Mouse (Mus musculus): ENCODE data around the gene Ptpn3. TPM values are rescaled to one million over a fixed set of nuclear protein-coding genes. Genes with fewer than 3 reads are reported as not detected.

The Ptpn3 gene
- polyA plus RNA-seq, 1 experiment from 2014 or later, result 0.78 TPM

DNA sequence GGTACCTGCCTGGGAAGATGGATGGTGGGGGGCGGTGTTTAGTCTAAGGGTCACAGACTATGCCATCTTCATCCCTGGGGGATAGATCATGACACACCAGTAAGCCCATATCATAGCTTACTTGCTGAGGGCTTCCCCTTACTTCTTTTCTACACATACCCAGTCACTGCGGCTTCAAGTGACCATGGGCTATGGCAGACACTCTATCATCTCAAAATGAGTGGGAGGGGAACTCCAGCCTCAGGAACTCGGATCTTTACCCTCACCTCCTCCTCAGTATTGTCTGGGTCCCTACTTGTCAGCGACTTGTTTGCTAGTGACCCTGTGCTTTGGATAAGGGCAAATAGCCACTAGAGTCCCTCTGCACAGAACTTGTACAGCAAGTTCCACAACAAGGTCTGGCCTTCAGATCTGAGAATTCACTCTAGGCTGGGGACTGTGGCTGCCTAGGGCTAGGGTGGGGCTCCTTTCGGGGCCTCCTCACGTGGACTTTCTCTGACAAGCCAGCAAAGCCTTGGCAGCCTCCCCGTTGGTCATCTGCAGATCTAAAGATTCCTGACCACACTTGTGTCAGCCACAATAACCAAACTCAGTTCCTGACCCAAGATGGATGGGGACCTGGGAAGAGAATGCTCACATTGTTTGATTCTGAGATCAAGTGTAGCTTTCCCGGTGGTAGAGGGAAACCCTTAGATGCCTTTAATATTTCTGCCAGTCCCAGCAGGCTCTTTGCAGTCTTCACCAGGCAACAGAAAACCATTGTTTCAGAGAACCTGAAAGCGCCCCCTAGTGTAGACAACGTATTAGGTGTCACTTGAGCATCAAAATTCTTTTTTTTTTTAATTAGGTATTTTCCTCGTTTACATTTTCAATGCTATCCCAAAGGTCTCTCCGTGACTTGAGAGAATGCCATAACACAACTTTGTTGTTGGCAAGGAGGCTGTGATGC lies 134.4 kb downstream of the Ptpn3 start:
- H3K36me3 ChIP-seq, result no peaks in the 10 kb centered on the region
- H3K4me1 ChIP-seq, result peaks cover 30% of the 10 kb centered on the region
- DNase-seq (ENCODE audit: low spot score), result no peak
- H3K27ac ChIP-seq (replicated peaks), result no peak overlapping the region
- peaks cover 3% of the 10 kb centered on the region; the same call in 1 of the 2 replicates for H3K27me3 ChIP-seq (ENCODE audit: low read depth, poor library complexity, severe bottlenecking)
- no peaks in the 10 kb centered on the region for H3K9me3 ChIP-seq (replicated peaks)
- H3K4me3 ChIP-seq, result no peak overlapping the region
- WGBS, result 66% methylated on average over 12 of the region's 12 CpGs

DNA sequence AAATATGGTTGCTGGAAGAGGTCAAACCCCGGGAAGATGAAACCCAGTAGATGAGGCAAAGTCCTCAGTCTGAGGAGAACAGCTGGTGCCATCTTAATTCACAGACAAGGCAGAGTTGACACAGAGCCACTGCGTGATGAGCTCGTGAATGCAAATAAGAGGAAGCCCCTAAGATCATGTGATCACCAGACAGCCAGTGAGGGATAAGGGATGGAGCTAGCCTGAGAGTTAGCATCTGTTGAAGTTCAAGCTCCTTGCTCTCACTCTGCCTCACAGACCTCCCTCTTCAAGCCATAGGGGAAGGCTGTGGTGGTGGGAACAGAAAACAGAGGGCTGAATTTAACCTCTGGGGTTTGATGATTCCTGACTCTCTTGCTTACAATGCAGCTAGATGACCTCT lies 136.0 kb downstream of the Ptpn3 start:
- Histone ChIP-seq H3K4me1 (peaks cover 24% of the 10 kb centered on the region), H3K27me3 (ENCODE audit: low read depth, poor library complexity, severe bottlenecking) (peaks cover 3% of the 10 kb centered on the region; the same call in 1 of the 2 replicates), H3K27ac (replicated peaks) (0 out of 2 replicates have a peak overlapping the region, but pooled peaks have one; percentile 10), H3K9me3 (replicated peaks) (no peaks in the 10 kb centered on the region), H3K36me3 (no peaks in the 10 kb centered on the region), H3K4me3 (no peak overlapping the region)
- DNase-seq (ENCODE audit: low spot score), result no peak
- 64% methylated on average over 3 of the region's 3 CpGs for WGBS

DNA sequence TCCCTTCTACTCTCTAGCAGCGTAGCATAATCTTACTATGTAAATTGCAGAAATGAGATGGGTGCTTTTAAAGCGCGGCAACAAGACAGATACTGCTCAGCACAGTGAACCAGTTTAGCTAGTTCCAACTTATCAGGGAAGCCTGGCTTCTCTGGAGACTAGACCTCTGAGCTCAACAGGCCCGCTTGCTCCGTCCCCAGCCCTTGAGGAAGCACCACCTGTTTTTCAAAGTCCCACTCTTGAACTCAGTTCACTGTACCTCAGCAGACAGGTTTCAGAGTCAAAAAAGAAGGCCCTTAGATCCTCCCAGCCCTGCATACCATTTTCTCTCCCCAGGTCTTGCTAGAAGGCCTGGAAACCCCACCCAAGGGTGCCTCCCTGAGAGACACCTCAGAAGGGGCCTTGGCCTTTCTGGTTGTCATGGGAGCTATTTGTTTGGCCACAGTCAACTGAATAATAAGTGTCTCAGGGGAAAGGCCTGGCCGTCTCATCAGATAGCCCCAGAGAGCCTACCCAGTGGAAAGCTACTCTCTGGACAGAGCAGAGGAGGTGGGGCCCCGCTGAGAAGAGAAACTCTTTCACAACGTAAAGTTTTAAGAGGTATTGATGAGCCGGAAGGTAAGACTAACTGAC lies 136.9 kb downstream of the Ptpn3 start:
- WGBS, result 93% methylated on average over 9 of the region's 9 CpGs
- H3K4me3 ChIP-seq, result no peak overlapping the region
- no peak for DNase-seq (ENCODE audit: low spot score)
- peaks cover 3% of the 10 kb centered on the region; the same call in 1 of the 2 replicates for H3K27me3 ChIP-seq (ENCODE audit: low read depth, poor library complexity, severe bottlenecking)
- H3K27ac ChIP-seq (replicated peaks), result no peak overlapping the region
- peaks cover 31% of the 10 kb centered on the region for H3K4me1 ChIP-seq
- H3K36me3 ChIP-seq, result no peaks in the 10 kb centered on the region
- H3K9me3 ChIP-seq (replicated peaks), result no peaks in the 10 kb centered on the region

DNA sequence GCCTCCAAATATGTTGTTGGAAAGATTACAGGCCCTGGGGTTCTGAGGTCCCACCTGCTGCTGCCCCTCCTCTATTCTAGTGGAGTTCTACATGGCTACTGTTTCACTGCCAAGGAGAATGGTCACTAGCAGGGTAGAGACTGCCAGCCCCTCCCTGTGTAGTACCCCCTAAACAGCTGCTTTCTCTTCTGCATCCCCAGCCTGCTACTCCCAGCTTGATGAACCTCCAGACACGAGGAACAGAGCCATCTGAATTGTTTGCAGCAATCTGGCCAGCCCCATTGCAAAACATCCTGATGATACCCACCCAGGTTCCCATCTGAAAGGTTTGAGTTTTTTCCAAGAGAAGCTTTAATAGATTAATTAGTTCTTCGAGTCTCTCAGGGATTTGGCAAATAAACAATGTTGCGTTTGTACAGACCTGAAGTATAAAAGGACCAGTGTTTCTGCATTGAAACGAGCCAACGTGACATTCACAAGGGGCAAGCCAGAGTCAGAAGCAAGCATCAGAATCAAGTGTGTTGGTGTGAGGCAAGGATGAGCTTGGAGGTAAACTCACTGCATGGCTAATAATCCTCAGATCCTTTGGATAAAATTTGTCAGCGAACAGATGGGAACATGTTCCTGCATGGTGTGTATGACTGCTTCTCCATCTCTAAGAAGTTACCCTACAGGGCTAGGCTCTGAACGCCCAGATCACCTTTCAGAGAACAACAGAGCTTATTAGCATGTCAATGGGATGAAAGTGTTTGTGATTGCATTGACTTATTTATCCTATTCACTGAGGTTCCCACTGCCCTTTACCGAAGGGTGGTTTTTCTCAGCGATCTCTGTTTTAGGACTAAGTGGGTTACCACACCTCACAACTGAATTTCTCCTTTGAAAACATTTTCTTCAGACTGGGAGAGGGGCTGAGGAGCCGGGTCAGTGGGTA lies 138.6 kb downstream of the Ptpn3 start:
- H3K4me1 ChIP-seq, result peaks cover 31% of the 10 kb centered on the region
- 32% methylated on average over 10 of the region's 10 CpGs for WGBS

DNA sequence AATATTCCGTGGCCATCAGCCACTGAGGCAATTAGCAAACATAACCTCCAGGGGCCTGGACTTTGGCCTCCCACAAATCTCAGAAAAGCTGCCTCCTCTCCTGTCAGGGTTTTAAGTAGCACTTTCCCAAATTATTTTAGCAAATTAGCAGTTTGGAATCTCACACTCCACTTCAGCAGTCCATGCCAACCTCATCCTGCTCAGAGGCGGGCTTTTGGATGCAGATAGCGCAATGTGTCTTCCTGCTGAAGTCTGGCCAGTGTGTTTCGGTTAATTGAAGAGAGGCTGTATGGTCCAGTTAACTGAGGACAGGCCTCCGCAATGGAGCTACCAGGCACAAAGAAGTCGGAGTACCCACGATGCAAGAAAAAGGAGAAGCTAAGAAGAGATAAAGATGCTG lies 141.1 kb downstream of the Ptpn3 start:
- 85% methylated on average over 7 of the region's 7 CpGs for WGBS
- H3K36me3 ChIP-seq, result no peaks in the 10 kb centered on the region
- peaks cover 27% of the 10 kb centered on the region for H3K4me1 ChIP-seq
- H3K4me3 ChIP-seq, result no peak overlapping the region
- H3K9me3 ChIP-seq (replicated peaks), result no peaks in the 10 kb centered on the region
- H3K27ac ChIP-seq (replicated peaks), result no peak overlapping the region
- DNase-seq (ENCODE audit: low spot score), result no peak
- peaks cover 3% of the 10 kb centered on the region; the same call in 1 of the 2 replicates for H3K27me3 ChIP-seq (ENCODE audit: low read depth, poor library complexity, severe bottlenecking)

More for the DNA sequence above, 138.6 kb downstream of the Ptpn3 start:
- no peaks in the 10 kb centered on the region for H3K36me3 ChIP-seq
- H3K27ac ChIP-seq (replicated peaks), result no peak overlapping the region
- no peak for DNase-seq (ENCODE audit: low spot score)
- H3K27me3 ChIP-seq (ENCODE audit: low read depth, poor library complexity, severe bottlenecking), result peaks cover 3% of the 10 kb centered on the region; the same call in 1 of the 2 replicates
- no peaks in the 10 kb centered on the region for H3K9me3 ChIP-seq (replicated peaks)
- no peak overlapping the region for H3K4me3 ChIP-seq

DNA sequence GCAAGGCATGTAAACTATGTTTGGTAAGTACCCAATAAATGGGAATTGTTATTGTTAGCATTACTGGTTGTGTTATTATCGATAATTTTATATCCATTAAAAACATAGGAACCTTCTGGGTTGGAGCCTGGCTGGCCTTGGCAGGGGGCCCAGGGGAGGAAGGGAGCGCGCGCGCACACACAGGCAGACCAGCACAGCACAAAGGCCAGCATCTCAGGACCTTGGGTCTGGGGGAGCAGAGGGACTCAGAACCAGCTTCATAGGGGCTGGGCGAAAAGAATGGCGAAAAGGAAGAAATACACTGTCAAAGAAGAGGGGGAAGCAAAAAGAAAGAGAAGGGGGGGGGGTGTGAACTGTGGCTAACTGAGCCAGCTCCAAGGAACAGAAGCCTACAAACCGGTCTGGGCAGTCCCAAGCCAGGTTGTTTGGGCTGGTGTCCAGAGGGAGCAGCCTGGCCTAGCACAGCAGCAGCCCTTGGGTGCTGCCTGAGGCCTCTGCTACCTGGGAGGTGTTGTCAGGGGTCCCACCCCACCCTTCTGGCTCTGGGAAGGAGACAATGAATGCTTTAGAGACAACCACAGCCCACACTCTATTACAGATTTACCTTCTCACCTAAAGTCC lies 145.0 kb downstream of the Ptpn3 start:
- Histone ChIP-seq H3K27me3 (ENCODE audit: low read depth, poor library complexity, severe bottlenecking) (peaks cover 13% of the 10 kb centered on the region; the same call in 1 of the 2 replicates), H3K27ac (replicated peaks) (no peak overlapping the region), H3K9me3 (replicated peaks) (no peaks in the 10 kb centered on the region), H3K4me1 (peaks cover 26% of the 10 kb centered on the region), H3K4me3 (no peak overlapping the region), H3K36me3 (no peaks in the 10 kb centered on the region)
- DNase-seq (ENCODE audit: low spot score), result no peak
- 85% methylated on average over 8 of the region's 8 CpGs for WGBS

DNA sequence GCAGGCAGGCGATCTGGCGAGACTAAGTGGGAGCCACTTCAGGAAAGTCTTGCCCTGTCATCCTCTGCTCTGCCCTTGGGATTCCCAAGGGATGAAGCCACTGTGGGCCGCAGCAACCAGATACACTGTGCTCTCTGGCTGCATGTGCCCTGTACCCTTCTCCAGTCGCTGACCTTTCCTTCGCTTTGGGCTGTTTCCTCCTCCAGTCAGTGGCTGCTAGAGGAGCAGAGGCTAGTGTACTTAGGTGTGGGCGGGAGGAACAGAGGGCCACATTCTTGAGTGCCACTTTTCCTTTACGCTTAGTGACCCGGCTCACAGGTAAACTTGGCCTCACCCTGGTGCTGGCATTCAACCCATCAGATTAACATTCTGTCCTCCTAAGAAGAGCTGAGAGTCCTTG lies 147.8 kb downstream of the Ptpn3 start:
- no peaks in the 10 kb centered on the region for H3K36me3 ChIP-seq
- WGBS, result 40% methylated on average over 8 of the region's 8 CpGs
- DNase-seq (ENCODE audit: low spot score), result peak; percentile 30
- peaks cover 16% of the 10 kb centered on the region for H3K4me1 ChIP-seq
- peaks cover 13% of the 10 kb centered on the region; the same call in 1 of the 2 replicates for H3K27me3 ChIP-seq (ENCODE audit: low read depth, poor library complexity, severe bottlenecking)
- H3K4me3 ChIP-seq, result no peak overlapping the region
- no peaks in the 10 kb centered on the region for H3K9me3 ChIP-seq (replicated peaks)
- H3K27ac ChIP-seq (replicated peaks), result peak overlapping the region; percentile 78

DNA sequence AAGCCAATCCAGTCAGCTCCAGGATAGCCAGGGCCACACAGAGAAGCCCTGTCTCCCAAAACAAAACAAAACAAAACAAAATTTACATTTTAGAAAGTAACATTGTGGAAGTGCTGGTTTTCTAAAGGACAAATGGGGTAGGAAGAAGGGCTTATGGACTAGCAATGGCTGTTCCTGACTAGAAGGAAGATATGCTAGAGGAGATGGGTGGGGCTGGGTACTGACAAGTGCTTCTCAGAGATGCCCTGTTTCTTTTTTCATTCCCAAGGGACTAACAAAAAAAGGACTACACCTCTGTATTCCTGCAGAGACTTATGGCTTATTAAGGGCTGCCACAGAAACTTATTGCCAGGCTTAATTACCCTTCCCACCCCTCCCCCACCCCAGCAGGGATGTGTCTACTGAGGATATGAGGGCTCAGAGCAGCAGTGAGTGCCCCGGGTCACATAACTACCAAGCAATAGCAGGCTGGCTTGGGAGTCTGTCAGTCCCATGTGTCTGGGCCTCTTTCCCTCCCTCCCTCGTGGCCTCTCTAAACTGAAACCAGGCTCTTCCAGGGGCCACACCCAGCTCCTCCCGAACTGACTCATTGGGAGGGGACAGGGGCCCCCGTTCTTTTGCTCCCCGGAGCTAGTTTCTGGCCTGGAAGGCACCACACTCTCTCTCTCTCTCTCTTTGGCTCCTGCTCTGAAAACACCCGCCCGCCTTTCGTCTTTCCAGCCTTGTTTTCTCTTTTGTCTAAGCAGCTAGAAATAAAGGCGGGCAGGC lies 148.4 kb downstream of the Ptpn3 start:
- WGBS, result 5% methylated on average over 9 of the region's 9 CpGs
- Histone ChIP-seq H3K4me1 (peaks cover 16% of the 10 kb centered on the region), H3K9me3 (replicated peaks) (no peaks in the 10 kb centered on the region), H3K27ac (replicated peaks) (peak overlapping the region; percentile 78), H3K27me3 (ENCODE audit: low read depth, poor library complexity, severe bottlenecking) (peaks cover 13% of the 10 kb centered on the region; the same call in 1 of the 2 replicates), H3K36me3 (no peaks in the 10 kb centered on the region), H3K4me3 (no peak overlapping the region)
- DNase-seq (ENCODE audit: low spot score), result no peak

DNA sequence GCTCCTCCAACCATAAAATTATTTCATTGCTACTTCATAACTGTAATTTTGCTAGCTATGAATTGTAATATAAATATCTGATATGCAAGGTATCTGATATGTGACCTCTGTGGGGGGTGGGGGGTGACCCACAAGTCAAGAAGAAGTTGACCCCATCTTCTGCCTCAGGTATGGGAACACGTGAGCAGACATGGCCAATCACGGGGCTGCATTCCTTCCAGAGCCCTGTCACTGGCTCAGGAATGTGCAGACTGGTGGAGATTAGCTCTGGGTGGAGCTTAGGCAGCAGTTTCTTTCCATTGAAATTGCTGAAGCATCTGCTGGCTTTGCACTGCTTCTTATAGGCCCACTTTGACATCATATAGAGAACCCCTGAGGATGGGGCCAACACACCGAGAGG lies 153.5 kb downstream of the Ptpn3 start:
- H3K9me3 ChIP-seq (replicated peaks), result no peaks in the 10 kb centered on the region
- no peaks in the 10 kb centered on the region for H3K36me3 ChIP-seq
- peaks cover 20% of the 10 kb centered on the region for H3K27me3 ChIP-seq (ENCODE audit: low read depth, poor library complexity, severe bottlenecking)
- no peak overlapping the region for H3K27ac ChIP-seq (replicated peaks)
- no peak overlapping the region for H3K4me3 ChIP-seq
- no peak for DNase-seq (ENCODE audit: low spot score)
- peaks cover 9% of the 10 kb centered on the region for H3K4me1 ChIP-seq
- 72% methylated on average over 3 of the region's 3 CpGs for WGBS

DNA sequence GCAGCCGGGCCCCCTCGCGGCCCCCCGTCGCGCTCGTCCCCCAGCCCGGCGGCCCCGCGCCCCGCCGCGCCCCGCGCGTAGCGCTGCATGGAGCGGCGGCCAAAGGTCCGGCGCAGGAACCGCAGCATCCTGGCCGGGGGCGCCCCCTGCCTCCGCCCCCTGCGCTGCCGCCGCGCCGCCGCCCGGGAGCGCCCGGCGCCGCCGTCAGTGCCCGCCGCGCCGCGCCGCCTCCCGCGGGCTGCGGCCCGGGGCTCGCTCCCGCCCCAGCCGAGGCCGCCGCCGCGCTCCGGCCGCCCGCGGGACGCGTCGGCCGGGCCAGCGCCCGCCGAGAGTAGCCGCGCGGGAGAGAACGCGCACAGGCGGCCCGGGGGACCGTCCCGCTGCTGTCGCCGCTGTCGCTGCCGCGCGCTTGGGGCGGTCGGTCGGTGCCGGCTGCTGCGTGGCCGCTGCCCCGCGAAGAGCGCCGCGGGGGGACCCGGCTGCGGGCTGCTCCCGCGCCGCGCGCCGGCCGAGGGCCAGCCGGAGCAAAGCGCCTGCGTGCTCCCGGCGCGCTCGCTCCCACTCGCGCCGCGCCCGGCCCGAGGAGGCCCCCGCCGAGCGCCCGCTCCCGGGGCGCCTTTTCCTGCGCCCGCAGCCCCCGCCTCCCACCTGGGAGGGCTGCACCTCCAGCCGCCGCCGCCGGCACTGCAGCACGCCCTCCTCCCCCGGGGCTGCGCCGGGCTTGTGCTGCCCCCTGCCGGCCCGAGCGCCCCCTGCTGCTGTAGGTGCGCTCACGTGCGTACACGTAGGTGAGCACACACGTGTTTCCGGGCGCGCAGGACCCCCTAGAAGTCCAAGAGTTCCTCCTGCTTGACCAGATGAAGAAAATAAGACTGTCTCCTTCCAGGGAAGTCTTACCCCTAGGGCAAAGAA lies 158.4 kb downstream of the Ptpn3 start, which contains the start of gene Epb41l4b:
Gene Epb41l4b, minus strand, starts transcription at position 412 of the 912 bp plus-strand sequence.
- Histone ChIP-seq H3K9me3 (replicated peaks) (no peaks in the 10 kb centered on the region), H3K4me1 (peaks cover 31% of the 10 kb centered on the region), H3K27me3 (ENCODE audit: low read depth, poor library complexity, severe bottlenecking) (peaks cover 65% of the 10 kb centered on the region), H3K4me3 (peak within 1 kb of the TSS; percentile 72), H3K36me3 (no peaks in the 10 kb centered on the region), H3K27ac (replicated peaks) (peak within 1 kb of the TSS; percentile 80)
- DNase-seq (ENCODE audit: low spot score), result peak; percentile 80
- 6% methylated on average over 138 of the region's 142 CpGs for WGBS

All from midbrain, embryonic 10.5 days (tissue).